Mouse (Mus musculus) MEL (cell line): ENCODE measurements at regions not wholly inside any gene's neighbourhood (a gene's known extent, or its start where the extent isn't known, plus 50 kb on each side); places are given as distances from the start of the nearest gene placed in this dataset.

Experiments
- CTCF ChIP-seq, 3 experiments: IDR thresholded peaks in 2 of 3; conservative IDR thresholded peaks in 1 of 3; 2 replicates each; pipeline ENCODE4 v1.5.1; 2011 to 2012; ENCODE audit warnings: low read length in 3 of 3, low read depth in 2 of 3, mild to moderate bottlenecking in 2 of 3, improper control_type of control experiment in 1 of 3, inconsistent platforms in 1 of 3, mixed read lengths in 1 of 3, moderate library complexity in 1 of 3; ENCODE audit not compliant: control insufficient read depth in 1 of 3, insufficient read depth in 1 of 3, poor library complexity in 1 of 3, severe bottlenecking in 1 of 3
- E2F4 ChIP-seq: IDR thresholded peaks from 2 replicates; pipeline ENCODE4 v1.6.1; 2011; ENCODE audit warnings: low read depth, low read length, improper control_type of control experiment, borderline replicate concordance
- EP300 ChIP-seq, 2 experiments: IDR thresholded peaks; 2 replicates each; pipeline ENCODE4 v1.6.1; 2011; ENCODE audit warnings: improper control_type of control experiment in 2 of 2, low read length in 2 of 2, low read depth in 1 of 2, mild to moderate bottlenecking in 1 of 2
- GATA1 ChIP-seq: IDR thresholded peaks from 2 replicates; pipeline ENCODE4 v1.6.1; 2011; ENCODE audit warnings: low read depth, low read length, improper control_type of control experiment
- KAT2A ChIP-seq: conservative IDR thresholded peaks from 2 replicates; pipeline ENCODE4 v1.6.1; 2012; ENCODE audit warnings: low read depth, low read length, improper control_type of control experiment, inconsistent platforms
- MAX ChIP-seq: IDR thresholded peaks from 2 replicates; pipeline ENCODE4 v1.6.1; 2011; ENCODE audit warnings: low read length, improper control_type of control experiment
- MXI1 ChIP-seq: IDR thresholded peaks from 2 replicates; pipeline ENCODE4 v1.6.1; 2011; ENCODE audit warnings: mild to moderate bottlenecking, low read depth, low read length, improper control_type of control experiment
- POLR2A ChIP-seq, 2 experiments: IDR thresholded peaks; 2 replicates each; pipeline ENCODE4 v1.6.1; 2011 to 2012; ENCODE audit warnings: low read length in 2 of 2, mild to moderate bottlenecking in 2 of 2, control low read depth in 1 of 2, improper control_type of control experiment in 1 of 2, low read depth in 1 of 2, moderate library complexity in 1 of 2; ENCODE audit not compliant: control insufficient read depth in 1 of 2, insufficient read depth in 1 of 2, poor library complexity in 1 of 2
- POLR2AphosphoS2 ChIP-seq: IDR thresholded peaks from 2 replicates; pipeline ENCODE4 v1.6.1; 2011; ENCODE audit warnings: low read length, improper control_type of control experiment
- RCOR1 ChIP-seq: IDR thresholded peaks from 2 replicates; pipeline ENCODE4 v1.6.1; 2012; ENCODE audit warnings: low read depth, mild to moderate bottlenecking, inconsistent platforms, low read length, improper control_type of control experiment
- TBP ChIP-seq: IDR thresholded peaks from 2 replicates; pipeline ENCODE4 v1.8.0; 2011; ENCODE audit warnings: low read depth, low read length, improper control_type of control experiment

DNA sequence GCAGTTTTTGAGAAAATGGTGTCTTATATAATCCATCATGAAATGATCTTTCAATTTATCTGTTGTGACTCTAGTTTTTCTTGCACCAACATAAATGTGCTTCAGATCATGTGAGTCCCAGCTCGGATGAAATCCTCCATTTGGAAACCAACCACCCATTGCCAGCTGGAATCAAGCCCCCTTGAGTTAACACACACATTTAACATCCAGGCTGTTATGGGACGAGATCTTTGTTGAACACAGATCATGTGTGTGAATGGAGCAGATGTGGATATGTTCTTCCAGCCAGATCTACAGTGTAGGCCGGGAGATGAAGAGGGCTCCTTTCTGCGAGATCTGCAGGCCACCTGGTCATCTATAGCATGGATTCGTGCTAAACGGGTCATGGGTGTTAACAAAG is 188.4 kb upstream of the Gimd1 start:
- no peak for TF ChIP-seq EP300 (IDR thresholded peaks at IDR 0.05; ENCODE audit: low read depth in 1 of 2, low read length in 2 of 2)
- no peak for TF ChIP-seq POLR2AphosphoS2
- TF ChIP-seq POLR2A (IDR thresholded peaks at IDR 0.05; ENCODE audit: control insufficient read depth in 1 of 2, insufficient read depth in 1 of 2, low read depth in 1 of 2, low read length in 2 of 2, poor library complexity in 1 of 2) = no peak
- TF ChIP-seq TBP = no peak
- no peak for TF ChIP-seq MAX
- TF ChIP-seq GATA1 = no peak
- TF ChIP-seq MXI1 = no peak
- no peak for TF ChIP-seq RCOR1
- no peak for TF ChIP-seq E2F4
- no peak for TF ChIP-seq KAT2A
- TF ChIP-seq CTCF (IDR thresholded peaks at IDR 0.05 in 2 of 3, conservative IDR thresholded peaks at IDR 0.05 in 1 of 3; ENCODE audit: control insufficient read depth in 1 of 3, insufficient read depth in 1 of 3, low read depth in 2 of 3, low read length in 3 of 3, poor library complexity in 1 of 3, severe bottlenecking in 1 of 3) = no peak
